Mouse (Mus musculus): ENCODE data around the gene Hsd11b1.

Hsd11b1 gene

DNA sequence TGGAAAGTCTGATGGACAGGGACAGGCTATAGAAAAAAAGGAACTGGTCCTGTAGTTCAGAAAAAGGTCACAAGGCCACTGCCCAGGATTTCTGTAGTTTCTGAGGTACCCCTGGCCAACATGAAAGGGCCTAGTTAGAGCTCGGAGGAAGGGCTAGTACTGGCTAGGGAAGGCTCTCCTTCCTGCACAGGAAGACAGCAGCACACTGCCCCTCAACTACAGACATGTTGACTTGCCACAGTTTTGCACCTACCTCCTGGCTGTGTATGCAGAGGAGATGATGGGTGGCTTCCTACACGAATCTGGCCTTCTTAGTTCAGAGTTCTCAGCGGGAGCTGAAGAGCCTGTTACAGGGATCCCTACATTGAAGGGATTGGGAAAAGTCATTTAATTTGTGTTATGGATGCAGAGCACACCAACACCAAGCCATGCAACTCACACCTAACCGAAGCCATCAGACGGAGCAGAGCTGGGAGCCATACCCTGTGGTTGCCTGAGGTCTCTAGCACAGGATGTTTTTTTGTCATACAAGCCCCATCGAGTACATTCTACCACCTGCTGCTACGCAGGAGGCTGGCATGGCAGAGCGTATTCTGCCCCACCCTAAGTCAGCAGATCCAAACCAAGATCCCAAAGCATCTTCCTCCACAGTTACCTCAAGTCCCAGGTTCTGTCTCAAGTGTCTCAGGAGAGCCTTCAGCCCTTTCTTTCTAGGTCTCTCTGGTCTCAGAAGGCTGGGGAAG is 63.1 kb downstream of the Hsd11b1 start:
- DNase-seq (ENCODE audit: low read depth), result no peak

- no peak for DNase-seq (ENCODE audit: low read depth)
Observed at GRCm38 (mm10) chr1:193198312-193198711, 65.6 kb downstream of the Hsd11b1 start.

DNA sequence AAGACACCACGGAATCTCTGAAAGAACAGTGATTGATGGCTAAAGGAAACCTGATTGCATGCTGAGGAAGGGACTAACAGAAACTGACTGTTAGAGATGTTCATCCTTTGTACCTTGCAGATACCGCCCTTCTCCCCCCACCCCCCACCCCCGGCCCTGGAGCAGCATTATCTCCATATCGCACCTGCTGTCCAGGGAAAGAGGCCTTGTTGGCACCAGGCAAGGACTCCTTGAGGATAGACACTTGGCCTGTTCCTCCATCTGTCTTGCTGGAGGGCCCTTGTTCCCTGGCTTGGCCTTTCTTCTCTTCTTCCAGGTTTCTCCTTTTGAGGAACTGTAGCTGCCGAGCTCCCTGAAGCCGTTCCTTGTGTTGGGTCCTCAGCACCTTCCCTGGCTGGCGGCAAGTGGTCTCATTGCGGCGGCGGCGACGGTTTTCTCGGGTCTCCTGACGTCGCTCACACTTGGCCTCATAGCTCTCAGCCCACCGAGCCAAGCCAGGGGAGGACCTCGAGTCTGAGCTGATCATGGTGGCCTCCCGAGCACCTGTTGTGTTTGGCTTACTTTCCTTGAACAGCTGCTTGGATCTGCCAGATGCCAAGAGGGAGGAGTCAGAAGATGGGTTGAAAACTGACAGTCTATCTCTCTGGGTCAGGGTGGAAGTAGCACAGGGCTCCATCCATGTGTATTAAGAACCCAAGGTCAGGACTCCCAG is 66.2 kb downstream of the Hsd11b1 start:
- no peak for DNase-seq (ENCODE audit: low read depth)

GRCm38 (mm10) chr1:193195169-193195810 is 68.6 kb downstream of the Hsd11b1 start:
- peak; percentile 71 for DNase-seq (ENCODE audit: low read depth)

DNA sequence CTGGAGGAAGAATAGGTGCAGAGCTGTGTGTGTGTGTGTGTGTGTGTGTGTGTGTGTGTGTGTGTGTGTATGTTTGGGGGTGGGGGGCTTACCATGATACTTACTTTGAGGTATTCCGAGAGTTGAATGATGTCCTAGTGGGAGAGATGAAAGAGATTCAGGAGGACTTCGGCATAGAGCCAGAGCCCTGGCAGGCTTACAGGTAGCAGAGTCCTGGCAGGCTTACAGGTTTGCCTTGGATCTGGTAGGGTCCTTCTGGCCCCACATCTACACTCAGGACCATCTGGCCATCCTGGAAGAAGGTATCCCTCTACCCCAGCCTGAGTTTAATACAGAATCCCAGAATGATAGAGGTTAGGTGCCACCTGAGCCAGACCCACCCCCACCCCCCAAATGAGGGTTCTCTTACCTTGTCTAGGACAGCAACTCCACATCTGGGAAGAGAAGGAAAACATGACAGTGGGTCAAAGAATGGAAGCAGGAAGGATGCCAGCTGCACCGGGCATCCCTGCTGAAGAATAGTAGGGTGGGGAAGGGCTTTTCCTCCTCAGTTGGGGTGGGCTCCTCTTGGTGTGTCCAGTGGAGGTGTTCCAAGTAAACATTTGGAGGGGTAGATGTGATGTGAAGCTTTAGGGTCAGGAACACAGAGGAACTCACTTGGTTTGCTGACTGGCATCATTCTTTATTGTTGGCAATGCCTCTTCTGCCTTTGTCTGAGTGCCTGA is 69.3 kb downstream of the Hsd11b1 start:
- DNase-seq (ENCODE audit: low read depth), result no peak

DNA sequence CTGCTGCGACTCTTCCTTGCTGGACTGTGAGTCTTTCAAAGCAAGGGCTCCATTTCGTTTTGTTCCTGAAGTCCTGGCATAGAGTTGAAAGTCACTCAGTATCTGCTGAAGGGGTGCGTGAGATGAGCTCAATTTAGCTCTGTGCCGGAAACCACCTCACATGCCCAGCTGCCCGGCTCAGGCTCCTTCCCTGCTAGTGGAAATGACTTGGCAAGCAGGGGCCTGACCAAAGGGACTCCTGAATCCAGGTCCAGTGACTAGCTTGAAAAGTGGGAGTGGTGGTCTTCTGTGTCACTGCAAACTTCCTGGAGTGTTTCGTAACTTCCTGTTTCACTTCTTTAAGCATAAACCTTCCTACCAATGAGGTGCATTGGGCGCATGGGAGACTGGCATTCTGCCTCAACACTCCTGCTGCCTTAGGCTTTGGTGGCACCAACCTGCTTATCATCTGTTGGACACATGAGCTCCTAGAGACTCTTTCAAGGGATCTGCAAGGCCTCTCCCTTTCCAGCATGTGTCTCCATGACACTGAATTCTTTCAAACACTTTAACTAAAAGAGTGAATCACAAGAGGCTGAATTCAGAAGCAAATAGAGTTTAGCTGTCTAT is 72.1 kb downstream of the Hsd11b1 start:
- DNase-seq (ENCODE audit: low read depth), result no peak

DNA sequence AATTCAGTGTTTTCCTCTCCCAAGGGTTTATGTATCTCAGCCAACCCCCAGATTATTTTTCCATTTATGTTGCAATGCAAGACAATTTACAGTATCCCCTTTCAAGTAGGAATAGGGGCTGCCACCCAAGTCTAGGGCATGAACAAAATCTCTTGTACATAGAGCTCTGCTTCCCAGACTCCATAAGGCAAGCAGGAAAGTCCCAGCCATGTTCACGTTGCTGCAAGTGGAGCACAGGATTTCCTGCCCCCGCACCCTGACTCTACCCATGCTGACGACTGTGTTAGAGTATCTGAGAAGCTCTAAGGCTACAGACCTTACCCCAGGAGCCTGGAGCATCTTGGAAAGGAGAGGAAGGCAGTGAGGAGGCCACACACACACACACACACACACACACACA is 74.1 kb downstream of the Hsd11b1 start:
- peak; percentile 89 for DNase-seq (ENCODE audit: low read depth)

GRCm38 (mm10) chr1:193189151-193189621 is 74.7 kb downstream of the Hsd11b1 start:
- DNase-seq (ENCODE audit: low read depth), result peak; percentile 99

GRCm38 (mm10) chr1:193188257-193188656 is 75.6 kb downstream of the Hsd11b1 start:
- DNase-seq (ENCODE audit: low read depth), result peak; percentile 53

- no peak for DNase-seq (ENCODE audit: low read depth)
Observed at GRCm38 (mm10) chr1:193181104-193181503, 82.8 kb downstream of the Hsd11b1 start.

DNA sequence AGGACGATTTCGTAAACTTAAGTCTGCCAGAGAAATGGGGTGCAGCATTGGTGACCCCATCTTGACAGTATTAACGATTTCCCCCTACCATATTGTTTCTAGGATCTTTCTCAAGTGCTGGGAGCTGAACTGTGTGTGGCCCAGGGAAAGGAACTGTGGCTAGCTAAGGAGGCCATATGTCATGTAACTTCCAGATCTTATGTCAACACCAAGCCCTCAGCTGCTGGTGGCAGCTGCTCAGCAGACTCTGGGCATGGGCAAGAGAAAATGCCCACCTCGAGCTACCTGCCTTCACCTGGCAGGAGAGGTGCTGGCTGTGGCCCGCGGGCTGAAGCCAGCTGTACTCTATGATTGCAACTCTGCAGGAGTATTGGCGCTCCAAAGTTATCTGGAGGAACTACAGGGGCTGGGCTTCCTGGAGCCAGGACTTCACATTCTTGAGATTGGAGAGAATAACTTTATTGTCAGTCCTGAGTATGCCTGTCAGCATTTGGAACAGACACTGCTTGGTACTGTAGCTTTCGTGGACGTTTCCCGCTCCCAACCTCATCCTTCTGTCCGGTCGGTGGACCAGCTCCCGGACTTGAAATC is 89.6 kb downstream of the Hsd11b1 start:
- DNase-seq (ENCODE audit: low read depth), result no peak

DNA sequence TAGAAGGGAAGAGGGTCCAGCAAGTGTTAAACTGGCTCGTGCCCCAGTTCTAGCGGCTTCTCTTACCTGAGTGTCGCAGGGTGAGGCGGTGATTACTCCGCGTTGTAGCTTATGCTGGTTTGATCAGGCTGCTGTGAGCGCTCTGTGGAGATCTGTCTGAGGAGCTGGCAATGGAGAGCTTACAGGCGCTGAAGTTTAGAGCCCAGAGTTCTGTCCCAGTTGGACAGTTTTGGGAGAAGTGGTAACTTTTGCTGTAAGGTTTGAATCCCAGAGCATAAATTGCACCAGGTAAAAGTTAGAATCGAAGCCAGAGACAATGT is 90.1 kb downstream of the Hsd11b1 start:
- DNase-seq (ENCODE audit: low read depth), result no peak

DNA sequence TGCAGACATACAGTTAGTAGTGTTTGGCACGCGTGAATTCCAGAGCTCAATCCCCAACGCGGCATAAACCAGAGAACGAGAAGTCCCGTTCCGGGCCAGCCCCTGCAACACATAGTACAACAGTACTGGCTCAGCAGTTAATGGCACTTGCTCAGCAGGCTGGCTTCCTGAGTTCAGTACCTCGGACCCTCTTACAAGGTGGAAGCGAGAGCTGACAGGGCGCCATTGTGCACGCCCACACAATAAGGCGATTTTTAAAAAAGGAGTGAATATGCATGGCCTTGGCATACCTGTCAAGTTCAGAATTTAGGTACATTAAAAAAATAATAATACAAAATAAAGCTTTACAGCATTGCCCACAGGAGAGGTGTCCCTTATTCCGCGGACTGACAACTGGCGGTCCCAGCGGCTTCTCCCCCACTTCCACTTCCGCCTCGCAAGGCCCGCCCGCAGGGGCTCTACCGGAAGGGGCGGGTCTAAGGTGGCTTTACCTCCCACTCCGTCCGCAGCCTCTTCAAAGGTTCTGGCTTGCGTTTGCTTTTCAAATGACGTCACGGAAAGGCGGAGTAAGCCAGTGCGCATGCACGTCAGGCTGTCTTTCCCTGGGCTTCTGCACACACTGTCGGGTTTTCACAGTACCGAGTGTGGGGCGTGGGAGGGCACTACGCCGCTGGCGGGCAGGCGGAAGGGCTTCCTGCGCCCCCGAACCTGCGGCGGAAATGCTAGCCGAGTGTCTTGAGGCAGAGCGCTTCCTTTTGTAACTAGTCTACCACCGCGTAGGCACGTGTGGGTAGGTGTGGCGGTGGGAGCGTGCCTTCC is 90.7 kb downstream of the Hsd11b1 start:
- DNase-seq (ENCODE audit: low read depth), result peak; percentile 98
